Mouse (Mus musculus): ENCODE results near the gene Olfr59.

Olfr59 gene

DNA sequence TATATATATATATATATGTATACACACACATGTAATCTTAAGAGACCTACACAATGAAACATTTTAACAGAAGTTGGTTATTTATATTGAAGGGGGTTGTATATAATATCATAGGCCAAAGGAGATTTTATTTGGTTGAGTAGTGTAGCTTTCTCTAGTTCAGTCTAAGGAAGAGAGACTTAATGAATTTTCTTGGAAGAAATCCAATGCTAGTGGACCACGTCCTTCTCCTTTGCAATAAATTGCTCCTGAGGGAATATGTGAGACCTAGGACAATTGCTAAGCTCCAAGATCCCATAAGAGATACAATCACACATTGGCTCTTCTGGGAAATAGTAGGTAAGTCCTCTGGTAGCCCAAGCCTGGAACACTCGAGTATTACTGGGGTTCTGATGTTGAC lies at the start of gene Olfr59:
TSS of gene Olfr59 (plus strand) at position 301 of the 400 bp plus-strand sequence.
- no peak for DNase-seq (ENCODE audit: low read depth, low spot score)

DNA sequence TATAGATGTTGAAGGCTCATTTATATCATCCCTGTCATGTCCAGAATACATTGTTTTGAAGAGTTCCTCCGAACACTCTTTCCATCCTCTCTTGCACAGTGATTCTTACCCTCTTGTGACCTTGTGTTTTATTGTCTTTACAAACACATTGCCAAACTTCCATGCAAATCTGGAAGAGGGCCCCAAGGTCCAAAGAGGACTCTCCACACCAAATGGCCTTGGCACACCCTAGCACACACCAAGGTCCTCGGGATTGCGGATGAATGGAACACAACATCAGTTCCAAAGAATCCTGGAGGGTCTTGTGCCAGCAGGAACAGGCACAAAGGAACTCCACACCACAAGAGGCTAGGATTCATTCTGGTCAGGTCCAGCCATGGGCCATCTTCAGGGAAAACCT lies 42.3 kb upstream of the Olfr59 start:
- DNase-seq (ENCODE audit: low read depth, low spot score): no peak

DNA sequence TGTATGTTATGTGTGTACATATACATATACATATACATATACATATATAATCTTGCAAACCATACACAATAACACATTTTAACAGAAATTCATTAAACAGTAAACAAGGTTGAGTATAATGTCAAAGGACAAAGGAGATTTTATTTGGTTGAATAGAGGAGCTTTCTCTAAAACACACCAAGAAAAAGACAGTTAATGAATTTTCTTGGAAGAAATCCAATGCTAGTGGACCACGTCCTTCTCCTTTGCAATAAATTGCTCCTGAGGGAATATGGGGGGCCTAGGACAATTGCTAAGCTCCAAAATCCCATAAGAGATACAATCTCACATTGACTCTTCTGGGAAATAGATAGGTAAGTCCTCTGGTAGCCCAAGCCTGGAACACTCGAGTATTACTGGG lies 24.0 kb upstream of the Olfr59 start, which contains the start of gene Olfr406:
TSS of gene Olfr406 (plus strand) at position 301 of the 400 bp plus-strand sequence.
- no peak for DNase-seq (ENCODE audit: low read depth, low spot score)

DNA sequence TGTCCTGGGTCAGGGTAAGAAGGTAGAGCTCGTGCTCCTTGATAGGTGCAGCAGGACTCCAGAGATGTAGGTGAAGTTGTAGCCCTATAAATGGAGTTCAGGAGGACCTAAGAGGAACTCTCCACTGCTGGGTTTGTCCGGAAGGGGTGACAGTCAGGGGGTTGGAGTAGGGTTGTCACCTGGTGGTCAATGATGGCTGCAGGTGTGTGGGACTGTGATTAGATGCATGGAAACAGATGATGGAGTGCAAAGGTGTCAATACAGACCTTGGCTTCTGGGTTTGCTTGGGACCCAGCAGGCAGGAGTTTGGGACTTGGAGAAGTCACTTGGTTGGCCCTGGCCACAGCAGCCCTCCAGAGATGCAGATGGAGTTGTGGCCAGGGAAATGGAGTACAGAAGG lies 3.7 kb downstream of the Olfr59 start:
- DNase-seq (ENCODE audit: low read depth, low spot score): no peak

GRCm38 (mm10) chr11:74326044-74326443 lies 42.5 kb downstream of the Olfr59 start:
- no peak for DNase-seq (ENCODE audit: low read depth, low spot score)

GRCm38 (mm10) chr11:74328781-74329180 lies 45.2 kb downstream of the Olfr59 start:
- DNase-seq (ENCODE audit: low read depth, low spot score): no peak

DNA sequence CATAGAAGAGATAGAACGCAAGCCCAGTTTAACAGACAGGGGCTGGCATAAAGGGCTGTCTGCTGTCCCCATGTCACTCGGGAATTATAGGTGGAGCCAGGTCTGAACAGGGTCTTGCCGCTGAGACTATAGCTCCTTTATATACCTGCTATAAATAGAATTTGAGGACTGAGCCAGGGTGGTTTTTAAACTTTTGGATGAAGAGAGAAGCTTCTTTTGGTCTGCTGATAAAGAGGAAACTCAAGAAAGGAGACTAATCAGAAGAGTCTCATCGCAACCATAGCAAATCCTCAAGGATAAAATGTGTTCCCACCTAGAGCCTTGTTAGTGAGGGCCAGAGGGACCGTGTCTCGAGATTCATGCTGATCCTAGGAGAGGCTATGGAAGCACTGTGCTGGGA lies 54.4 kb downstream of the Olfr59 start, which contains the start of gene Olfr410:
TSS of gene Olfr410 (minus strand) at position 101 of the 400 bp plus-strand sequence.
- DNase-seq (ENCODE audit: low read depth, low spot score): no peak
